Mouse (Mus musculus): Measurements from ENCODE around the gene Smc1b. TPM values are rescaled to one million over a fixed set of nuclear protein-coding genes. Genes with fewer than 3 reads are reported as not detected.

Gene Smc1b
- polyA plus RNA-seq, 1 experiment from 2014 or later, result not detected

DNA sequence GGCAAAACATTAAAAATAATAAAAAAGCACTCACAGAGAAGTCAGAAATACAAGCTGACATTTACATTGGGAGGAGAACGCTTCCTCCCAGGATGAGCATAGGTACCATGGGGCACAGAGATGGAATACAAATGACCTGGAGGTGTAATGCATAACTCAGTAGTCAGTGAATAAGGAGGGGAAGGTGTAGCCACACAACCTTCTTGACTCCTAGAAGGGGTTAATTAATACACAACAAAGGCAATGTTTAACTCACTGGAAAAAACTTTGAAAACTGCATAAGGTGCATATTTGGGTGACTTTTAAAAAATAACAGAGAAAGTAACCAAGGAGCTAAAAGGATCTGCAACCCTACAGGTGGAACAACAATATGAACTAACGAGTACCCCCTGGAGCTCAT lies 59.1 kb downstream of the Smc1b start:
- H3K4me1 ChIP-seq (replicated peaks), result no peaks in the 10 kb centered on the region

DNA sequence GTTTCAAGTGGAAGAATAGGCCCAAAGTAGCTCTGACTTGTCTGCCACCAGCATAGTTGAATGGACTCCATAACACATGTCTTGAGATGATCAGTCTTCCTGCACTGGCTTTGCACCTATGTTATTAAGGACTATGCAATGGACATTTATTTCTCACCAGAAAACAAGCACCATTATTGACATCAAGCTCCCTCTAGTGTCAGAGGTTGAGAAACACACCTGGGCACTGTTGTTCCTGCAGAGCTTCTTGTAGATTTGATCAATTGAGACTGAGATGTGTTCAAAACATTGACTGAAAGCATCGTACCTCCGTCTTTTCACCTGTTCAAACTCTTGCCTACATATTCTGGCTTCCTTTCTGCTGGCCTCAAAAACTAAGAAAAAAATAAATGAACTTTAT lies 61.2 kb downstream of the Smc1b start:
- no peak overlapping the region for H3K4me2 ChIP-seq
- H3K4me3 ChIP-seq, result no peak overlapping the region
- no peaks in the 10 kb centered on the region for H3K9me3 ChIP-seq
- WGBS, result 38% methylated on average over 2 of the region's 2 CpGs
- H3K36me3 ChIP-seq, result no peaks in the 10 kb centered on the region
- H3K4me1 ChIP-seq (replicated peaks), result no peaks in the 10 kb centered on the region
- H3K27ac ChIP-seq (replicated peaks), result no peak overlapping the region
- H3K9ac ChIP-seq, result no peak overlapping the region
- H3K27me3 ChIP-seq, result no peaks in the 10 kb centered on the region
- no peak for ATAC-seq (ENCODE audit: low read depth)

More for the DNA sequence above, 59.1 kb downstream of the Smc1b start:
- ATAC-seq (ENCODE audit: low read depth), result no peak
- WGBS, result 84% methylated on average over 2 of the region's 2 CpGs
- no peak overlapping the region for H3K4me3 ChIP-seq
- H3K36me3 ChIP-seq, result no peaks in the 10 kb centered on the region
- H3K27me3 ChIP-seq, result no peaks in the 10 kb centered on the region
- H3K27ac ChIP-seq (replicated peaks), result no peak overlapping the region
- no peak overlapping the region for H3K9ac ChIP-seq
- no peaks in the 10 kb centered on the region for H3K9me3 ChIP-seq
- no peak overlapping the region for H3K4me2 ChIP-seq

- WGBS, result 93% methylated on average over 2 of the region's 2 CpGs
- Histone ChIP-seq H3K9ac (no peak overlapping the region), H3K4me2 (no peak overlapping the region), H3K4me3 (no peak overlapping the region), H3K27ac (replicated peaks) (no peak overlapping the region), H3K9me3 (no peaks in the 10 kb centered on the region), H3K27me3 (no peaks in the 10 kb centered on the region), H3K4me1 (replicated peaks) (no peaks in the 10 kb centered on the region), H3K36me3 (peaks cover 34% of the 10 kb centered on the region)
- ATAC-seq (ENCODE audit: low read depth), result no peak
Measured at GRCm38 (mm10) chr15:85063421-85063820, 68.3 kb downstream of the Smc1b start.

DNA sequence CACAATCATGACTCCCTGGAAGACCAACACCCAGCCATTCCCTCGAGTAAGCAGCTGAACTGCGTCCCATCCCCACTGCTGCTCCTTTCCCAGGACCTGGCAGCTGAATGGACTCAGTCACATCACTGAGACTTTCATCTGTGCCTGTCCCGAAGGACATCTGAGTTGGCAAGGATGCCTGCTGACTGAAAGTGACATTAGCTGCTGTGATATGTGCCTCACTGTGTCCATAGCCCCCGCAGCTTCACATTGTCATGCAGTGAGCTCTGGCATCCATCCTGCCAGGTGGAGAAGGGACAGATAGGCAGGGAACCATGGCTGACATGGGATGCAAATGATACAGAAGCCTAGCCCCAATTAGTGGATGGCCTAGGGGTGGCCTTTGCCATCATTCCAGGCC lies 76.6 kb downstream of the Smc1b start:
- ATAC-seq (ENCODE audit: low read depth), result no peak
- peaks cover 64% of the 10 kb centered on the region for H3K36me3 ChIP-seq
- H3K4me1 ChIP-seq (replicated peaks), result no peaks in the 10 kb centered on the region
- no peaks in the 10 kb centered on the region for H3K27me3 ChIP-seq
- 86% methylated on average over 4 of the region's 4 CpGs for WGBS
- no peaks in the 10 kb centered on the region for H3K9me3 ChIP-seq
- no peak overlapping the region for H3K27ac ChIP-seq (replicated peaks)
- H3K9ac ChIP-seq, result no peak overlapping the region
- no peak overlapping the region for H3K4me3 ChIP-seq
- H3K4me2 ChIP-seq, result no peak overlapping the region

- WGBS, result 91% methylated on average over 3 of the region's 3 CpGs
- peaks cover 68% of the 10 kb centered on the region for H3K36me3 ChIP-seq
- no peaks in the 10 kb centered on the region for H3K4me1 ChIP-seq (replicated peaks)
Measured at GRCm38 (mm10) chr15:85054098-85054497, 77.7 kb downstream of the Smc1b start.

DNA sequence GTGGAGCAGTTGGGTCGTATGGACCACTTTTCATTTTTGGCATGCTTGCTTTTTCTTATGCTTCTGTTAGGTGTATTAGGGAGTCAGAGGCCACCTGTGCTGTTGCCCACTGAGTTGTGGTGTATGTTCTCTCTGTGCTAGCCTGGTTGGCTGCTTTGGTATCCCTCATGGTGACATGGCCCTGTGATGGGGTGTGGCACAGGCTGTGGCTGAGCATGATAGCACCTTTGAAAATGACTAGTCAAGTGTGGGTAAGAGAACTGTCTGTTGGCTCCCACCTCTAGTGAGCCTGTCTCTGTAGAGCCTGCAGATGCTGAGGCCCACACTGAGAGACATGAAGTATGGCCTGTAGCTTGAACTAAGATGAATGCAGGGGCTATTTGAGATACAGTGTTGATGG lies 82.0 kb downstream of the Smc1b start:
- H3K4me2 ChIP-seq, result no peak overlapping the region
- no peak overlapping the region for H3K9ac ChIP-seq
- no peak for ATAC-seq (ENCODE audit: low read depth)
- 100% methylated on average over 1 of the region's 1 CpGs for WGBS
- H3K4me3 ChIP-seq, result no peak overlapping the region
- H3K27ac ChIP-seq (replicated peaks), result no peak overlapping the region
- H3K4me1 ChIP-seq (replicated peaks), result no peaks in the 10 kb centered on the region
- H3K9me3 ChIP-seq, result no peaks in the 10 kb centered on the region
- H3K36me3 ChIP-seq, result peaks cover 87% of the 10 kb centered on the region
- H3K27me3 ChIP-seq, result no peaks in the 10 kb centered on the region

More at GRCm38 (mm10) chr15:85054098-85054497, 77.7 kb downstream of the Smc1b start:
- H3K4me3 ChIP-seq, result no peak overlapping the region
- H3K27me3 ChIP-seq, result no peaks in the 10 kb centered on the region
- no peak for ATAC-seq (ENCODE audit: low read depth)
- H3K9ac ChIP-seq, result no peak overlapping the region
- no peak overlapping the region for H3K4me2 ChIP-seq
- H3K27ac ChIP-seq (replicated peaks), result no peak overlapping the region
- no peaks in the 10 kb centered on the region for H3K9me3 ChIP-seq

GRCm38 (mm10) chr15:85047865-85048264 lies 83.9 kb downstream of the Smc1b start:
- H3K27me3 ChIP-seq, result no peaks in the 10 kb centered on the region
- no peak overlapping the region for H3K4me2 ChIP-seq
- no peaks in the 10 kb centered on the region for H3K9me3 ChIP-seq
- no peak overlapping the region for H3K27ac ChIP-seq (replicated peaks)
- ATAC-seq (ENCODE audit: low read depth), result no peak
- 91% methylated on average over 4 of the region's 4 CpGs for WGBS
- H3K4me1 ChIP-seq (replicated peaks), result peaks cover 8% of the 10 kb centered on the region
- peaks cover 73% of the 10 kb centered on the region for H3K36me3 ChIP-seq
- no peak overlapping the region for H3K4me3 ChIP-seq
- no peak overlapping the region for H3K9ac ChIP-seq

DNA sequence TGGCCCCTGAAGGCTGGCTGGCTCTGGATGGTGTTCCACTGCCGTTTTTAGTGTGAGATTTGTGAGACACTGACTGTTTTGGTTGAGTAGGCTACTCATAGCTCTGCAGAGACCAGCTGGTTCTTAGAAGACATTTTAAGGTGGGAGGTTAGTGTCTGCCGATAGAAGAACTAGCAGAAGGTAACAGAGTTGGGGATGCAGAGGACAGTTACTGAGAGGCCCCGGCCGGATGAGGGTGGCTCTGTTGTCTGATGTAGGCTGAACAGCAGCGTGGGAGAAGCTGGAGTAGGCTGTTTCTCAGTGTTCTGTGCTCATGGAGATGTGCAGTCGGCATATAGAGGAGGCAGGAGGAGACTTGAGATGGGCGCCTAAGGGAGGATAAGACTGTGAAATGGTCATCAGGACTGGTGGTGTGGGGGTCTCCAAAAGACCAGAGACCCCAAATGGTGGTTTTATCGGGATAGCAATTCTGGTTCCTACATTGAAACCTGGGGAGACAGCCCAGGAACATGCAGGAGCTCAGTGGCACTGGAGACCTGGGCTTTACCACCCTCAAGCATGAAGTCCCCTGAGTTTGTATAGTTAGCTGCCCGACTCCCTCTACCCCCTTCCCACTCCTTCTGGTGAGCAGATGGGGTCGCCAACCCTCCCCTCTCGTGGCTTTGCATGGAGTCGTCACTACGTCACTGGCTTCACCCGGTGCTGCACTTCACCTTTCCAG lies 85.4 kb downstream of the Smc1b start:
- H3K9me3 ChIP-seq, result no peaks in the 10 kb centered on the region
- peaks cover 58% of the 10 kb centered on the region for H3K36me3 ChIP-seq
- 94% methylated on average over 14 of the region's 14 CpGs for WGBS
- peaks cover 22% of the 10 kb centered on the region for H3K4me1 ChIP-seq (replicated peaks)
- H3K4me2 ChIP-seq, result no peak overlapping the region
- no peak overlapping the region for H3K27ac ChIP-seq (replicated peaks)
- ATAC-seq (ENCODE audit: low read depth), result no peak
- no peaks in the 10 kb centered on the region for H3K27me3 ChIP-seq
- no peak overlapping the region for H3K4me3 ChIP-seq
- no peak overlapping the region for H3K9ac ChIP-seq

DNA sequence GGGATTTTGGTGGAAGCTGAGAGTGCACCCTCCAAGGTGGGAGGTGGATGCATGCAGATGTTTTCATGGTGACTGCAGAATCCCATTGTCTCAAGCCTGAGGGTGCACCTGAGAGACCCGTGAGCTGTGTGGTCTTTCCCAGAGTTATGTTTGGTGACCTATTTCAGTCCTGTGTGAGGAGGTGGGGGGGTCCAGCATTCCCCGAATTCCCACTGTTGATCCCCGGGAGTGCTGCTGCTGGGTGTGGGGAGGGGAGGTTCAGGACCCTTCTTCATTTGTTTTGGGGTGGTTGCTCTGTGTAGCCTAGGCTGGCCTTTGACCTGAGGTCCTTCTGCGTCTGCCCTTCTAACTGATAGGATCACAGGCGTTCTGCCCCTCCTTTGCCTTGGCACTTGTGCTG lies 88.0 kb downstream of the Smc1b start:
- Histone ChIP-seq H3K4me1 (replicated peaks) (peaks cover 32% of the 10 kb centered on the region), H3K4me2 (0 out of 2 replicates have a peak overlapping the region, but pooled peaks have one; percentile 13), H3K27ac (replicated peaks) (0 out of 2 replicates have a peak overlapping the region, but pooled peaks have one; percentile 76), H3K36me3 (peaks cover 34% of the 10 kb centered on the region), H3K27me3 (no peaks in the 10 kb centered on the region), H3K9me3 (no peaks in the 10 kb centered on the region), H3K4me3 (no peak overlapping the region), H3K9ac (0 out of 2 replicates have a peak overlapping the region, but pooled peaks have one; percentile 42)
- no peak for ATAC-seq (ENCODE audit: low read depth)
- 86% methylated on average over 5 of the region's 5 CpGs for WGBS

DNA sequence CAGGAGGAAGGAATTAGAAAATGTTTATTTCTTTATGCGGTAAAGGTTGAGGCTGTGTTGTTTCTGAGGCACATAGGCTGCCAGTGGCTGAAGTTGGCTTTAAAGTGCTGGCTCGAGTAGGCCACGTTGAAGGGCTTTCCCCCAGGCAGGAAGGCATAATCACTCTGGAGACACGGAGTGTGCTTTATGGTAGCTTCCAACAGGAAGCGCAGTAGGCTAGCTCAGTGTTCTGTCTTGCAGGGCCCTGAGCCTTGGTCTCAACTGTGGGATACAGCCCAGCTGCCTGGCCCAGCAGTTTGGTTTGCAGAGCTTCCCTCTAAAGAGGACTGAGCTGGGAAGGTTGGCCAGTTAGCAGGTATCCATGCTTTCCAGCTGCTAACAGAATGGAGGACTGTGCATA lies 88.6 kb downstream of the Smc1b start:
- H3K27ac ChIP-seq (replicated peaks), result peak overlapping the region; percentile 76
- 0 out of 2 replicates have a peak overlapping the region, but pooled peaks have one; percentile 13 for H3K4me2 ChIP-seq
- WGBS, result 41% methylated on average over 5 of the region's 5 CpGs
- H3K36me3 ChIP-seq, result peaks cover 28% of the 10 kb centered on the region
- H3K4me3 ChIP-seq, result no peak overlapping the region
- no peak for ATAC-seq (ENCODE audit: low read depth)
- H3K9me3 ChIP-seq, result no peaks in the 10 kb centered on the region
- peaks cover 37% of the 10 kb centered on the region for H3K4me1 ChIP-seq (replicated peaks)
- peak overlapping the region; percentile 31; the same call in 1 of the 2 replicates for H3K9ac ChIP-seq
- H3K27me3 ChIP-seq, result no peaks in the 10 kb centered on the region

GRCm38 (mm10) chr15:85042361-85042954 lies 89.3 kb downstream of the Smc1b start:
- H3K9me3 ChIP-seq, result no peaks in the 10 kb centered on the region
- peak overlapping the region; percentile 31; the same call in 1 of the 2 replicates for H3K9ac ChIP-seq
- WGBS, result 6% methylated on average over 4 of the region's 4 CpGs
- no peak overlapping the region for H3K4me3 ChIP-seq
- ATAC-seq (ENCODE audit: low read depth), result no peak; the same call in 1 of the 2 replicates
- H3K4me1 ChIP-seq (replicated peaks), result peaks cover 44% of the 10 kb centered on the region
- 0 out of 2 replicates have a peak overlapping the region, but pooled peaks have one; percentile 13 for H3K4me2 ChIP-seq
- H3K36me3 ChIP-seq, result peaks cover 22% of the 10 kb centered on the region
- H3K27ac ChIP-seq (replicated peaks), result peak overlapping the region; percentile 76
- H3K27me3 ChIP-seq, result no peaks in the 10 kb centered on the region

DNA sequence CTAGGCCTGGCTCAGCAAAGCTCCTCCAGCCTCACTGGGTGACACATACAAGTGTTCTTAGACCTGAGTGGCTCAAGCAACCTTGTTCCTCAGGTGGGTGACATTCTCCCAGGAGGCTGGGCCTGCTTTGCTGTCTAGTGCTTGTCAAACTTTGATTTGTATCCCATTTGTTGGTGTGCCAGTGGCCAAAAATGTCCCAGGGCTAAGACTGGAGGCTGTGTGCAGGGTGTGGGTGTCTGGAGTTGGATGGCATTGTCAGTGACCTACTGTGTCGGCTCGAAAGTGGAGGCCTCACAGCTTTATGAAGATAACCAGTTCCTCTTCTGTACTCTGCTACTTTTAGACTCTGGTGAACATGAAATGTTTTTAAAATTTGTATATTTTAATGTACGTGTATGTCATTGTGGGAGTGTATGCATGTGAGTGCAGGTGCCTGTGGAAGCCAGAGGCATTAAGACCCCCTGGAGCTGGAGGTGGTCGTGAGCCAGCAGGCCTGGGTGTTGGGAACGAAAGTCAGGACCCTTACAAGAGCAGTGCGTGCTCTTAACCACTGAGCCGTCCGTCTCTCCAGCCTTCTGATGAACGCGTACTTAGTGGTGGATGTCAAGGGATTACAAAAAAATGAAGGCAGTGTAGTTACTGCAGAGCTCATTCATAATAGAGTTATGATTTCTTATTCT lies 90.1 kb downstream of the Smc1b start:
- 83% methylated on average over 10 of the region's 10 CpGs for WGBS
- ATAC-seq (ENCODE audit: low read depth), result no peak
- Histone ChIP-seq H3K9me3 (no peaks in the 10 kb centered on the region), H3K9ac (no peak overlapping the region), H3K4me3 (no peak overlapping the region), H3K27ac (replicated peaks) (peak overlapping the region; percentile 76), H3K36me3 (peaks cover 14% of the 10 kb centered on the region), H3K4me2 (no peak overlapping the region), H3K27me3 (no peaks in the 10 kb centered on the region), H3K4me1 (replicated peaks) (peaks cover 47% of the 10 kb centered on the region)
